Mouse (Mus musculus) lung, postnatal 0 days (tissue): ENCODE measurements around the gene Dgkb.

Experiments used
- CTCF ChIP-seq: IDR thresholded peaks from 2 replicates; pipeline ENCODE4 v1.5.1; 2016; ENCODE audit warnings: antibody characterized with exemption, mild to moderate bottlenecking
- EP300 ChIP-seq: IDR thresholded peaks from 2 replicates; pipeline ENCODE4 v1.6.1; 2016; ENCODE audit warnings: antibody characterized with exemption, mild to moderate bottlenecking, control low read depth

GRCm38 (mm10) chr12:37996417-37996946, 179.0 kb downstream of the Dgkb start:
- TF ChIP-seq CTCF (no peak), EP300 (no peak)
